Mouse (Mus musculus) liver, embryonic 15.5 days (tissue): ENCODE measurements around the gene Slc37a3. TPM values are rescaled to one million over a fixed set of nuclear protein-coding genes. Genes with fewer than 3 reads are reported as not detected.
"Not testable (repeated sequence)": the region's sequence is repeated elsewhere in the genome, so short reads cannot be mapped to it uniquely, and the experiment has no call there.

Experiments
- ATAC-seq: fragments of 200-750 bp; cut with Nextera tagmentation; 2 replicates; pipeline ENCODE4 v1.8.0; 2017; ENCODE audit warnings: moderate number of reproducible peaks, mild to moderate bottlenecking, moderate library complexity; ENCODE audit not compliant: insufficient read depth
- H3K27ac ChIP-seq: fragments of 300-500 bp; sonication (generic); replicated peaks from 2 replicates; pipeline ENCODE4 v1.5.1; 2015; ENCODE audit warnings: mild to moderate bottlenecking, inconsistent platforms
- H3K27me3 ChIP-seq: fragments of 300-500 bp; sonication (generic); 2 replicates; pipeline ENCODE4 v1.6.1; 2015; ENCODE audit warnings: mild to moderate bottlenecking, inconsistent platforms
- H3K36me3 ChIP-seq: fragments of 300-500 bp; sonication (generic); replicated peaks from 2 replicates; pipeline ENCODE4 v1.6.1; 2015; ENCODE audit warnings: moderate library complexity, mild to moderate bottlenecking, inconsistent platforms
- H3K4me1 ChIP-seq: fragments of 300-500 bp; sonication (generic); replicated peaks from 2 replicates; pipeline ENCODE4 v1.6.1; 2015; ENCODE audit warnings: inconsistent platforms
- H3K4me2 ChIP-seq: fragments of 300-500 bp; sonication (generic); 2 replicates; pipeline ENCODE4 v1.6.1; 2015; ENCODE audit warnings: moderate library complexity, mild to moderate bottlenecking, inconsistent platforms
- H3K4me3 ChIP-seq: fragments of 300-500 bp; sonication (generic); replicated peaks from 2 replicates; pipeline ENCODE4 v1.5.1; 2015; ENCODE audit warnings: mild to moderate bottlenecking, inconsistent platforms
- H3K9ac ChIP-seq: fragments of 300-500 bp; sonication (generic); 2 replicates; pipeline ENCODE4 v1.6.1; 2015; ENCODE audit warnings: moderate library complexity, mild to moderate bottlenecking, inconsistent platforms
- H3K9me3 ChIP-seq: fragments of 300-500 bp; sonication (generic); replicated peaks from 2 replicates; pipeline ENCODE4 v1.6.1; 2016; ENCODE audit warnings: inconsistent platforms
- WGBS: fragments of 180-500 bp; shearing (Covaris S2); methylation state at CpG from one replicate; pipeline ENCODE4 v1.1.7; 2015; ENCODE audit warnings: mixed read lengths; ENCODE audit not compliant: insufficient replicate concordance; 5-methylcytosine and 5-hydroxymethylcytosine counted together
- polyA plus RNA-seq: library from polyadenylated mRNA; unstranded; fragments of >200 nt; fragmentation: Nextera tagmentation; extraction: Ambion mirVana; gene quantifications from 2 replicates; pipeline ENCODE4 v1.2.1, GENCODE M21; 2015

The Slc37a3 gene
- polyA plus RNA-seq = 9.1 and 9.3 TPM in 2 replicates

DNA sequence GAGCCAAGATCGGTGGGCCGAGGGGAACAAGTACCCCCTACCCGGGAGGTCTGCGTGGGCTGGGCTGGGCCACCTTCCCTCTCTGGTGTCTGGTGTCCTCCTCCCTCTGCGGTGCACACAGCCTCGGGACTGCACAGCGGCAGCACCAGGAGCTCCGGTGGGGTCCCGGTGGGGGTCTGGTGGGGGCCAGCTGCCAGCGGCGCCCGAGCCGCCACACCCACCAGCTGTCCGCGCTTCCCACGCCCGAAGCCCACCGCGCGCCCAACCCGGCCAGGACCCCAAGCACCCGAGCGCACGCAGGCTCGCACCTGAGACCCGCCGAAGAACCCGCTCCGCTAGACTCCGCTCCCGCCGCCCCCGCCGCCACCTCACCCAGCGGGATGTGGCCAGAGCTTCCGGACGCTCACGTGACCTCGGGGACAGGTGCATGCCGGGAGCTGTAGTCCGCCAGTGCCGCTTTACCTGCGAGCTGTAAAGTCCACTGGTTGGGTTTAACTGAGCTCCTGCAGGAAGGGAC lies at the start of gene Slc37a3:
Gene Slc37a3, minus strand, starts transcription at position 365 of the 517 bp plus-strand sequence.
- WGBS = under 1% methylated on average over 43 of the region's 43 CpGs
- peak; percentile 78 for ATAC-seq
- peak within 1 kb of the TSS; percentile 45; the same call in 1 of the 2 replicates for H3K27ac ChIP-seq

DNA sequence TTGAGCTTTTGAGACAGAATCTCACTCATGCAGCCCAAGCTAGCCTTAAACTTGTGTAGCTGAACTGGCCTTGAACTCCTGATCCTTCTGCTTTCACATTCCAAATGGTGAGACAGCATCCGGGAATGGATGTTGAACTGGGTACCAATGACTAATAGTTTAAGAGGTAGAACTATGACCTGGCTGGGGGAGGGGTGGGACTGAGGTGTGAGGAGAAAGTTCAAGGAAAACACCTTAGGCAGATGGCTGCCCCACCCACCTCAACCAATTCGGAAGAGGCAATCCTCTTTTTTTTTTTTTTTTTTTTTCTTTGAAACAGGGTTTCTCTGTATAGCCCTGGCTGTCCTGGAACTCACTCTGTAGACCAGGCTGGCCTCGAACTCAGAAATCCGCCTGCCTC lies 49.2 kb upstream of the Slc37a3 start:
- H3K4me1 ChIP-seq = peaks cover 87% of the 10 kb centered on the region
- H3K27me3 ChIP-seq = peaks cover 6% of the 10 kb centered on the region
- peak overlapping the region; percentile 98 for H3K27ac ChIP-seq
- H3K9ac ChIP-seq = no peak overlapping the region
- H3K36me3 ChIP-seq = no peaks in the 10 kb centered on the region
- H3K4me3 ChIP-seq = no peak overlapping the region
- no peak overlapping the region for H3K4me2 ChIP-seq
- no peaks in the 10 kb centered on the region for H3K9me3 ChIP-seq
- no peak for ATAC-seq
- 67% methylated on average over 4 of the region's 4 CpGs for WGBS

More for the DNA sequence above, at the start of gene Slc37a3:
- Histone ChIP-seq H3K27me3 (peaks cover 69% of the 10 kb centered on the region), H3K4me3 (peak within 1 kb of the TSS; percentile 87), H3K4me1 (peaks cover 27% of the 10 kb centered on the region), H3K36me3 (no peaks in the 10 kb centered on the region), H3K9me3 (no peaks in the 10 kb centered on the region), H3K4me2 (peak within 1 kb of the TSS; percentile 97), H3K9ac (peak within 1 kb of the TSS; percentile 81)

DNA sequence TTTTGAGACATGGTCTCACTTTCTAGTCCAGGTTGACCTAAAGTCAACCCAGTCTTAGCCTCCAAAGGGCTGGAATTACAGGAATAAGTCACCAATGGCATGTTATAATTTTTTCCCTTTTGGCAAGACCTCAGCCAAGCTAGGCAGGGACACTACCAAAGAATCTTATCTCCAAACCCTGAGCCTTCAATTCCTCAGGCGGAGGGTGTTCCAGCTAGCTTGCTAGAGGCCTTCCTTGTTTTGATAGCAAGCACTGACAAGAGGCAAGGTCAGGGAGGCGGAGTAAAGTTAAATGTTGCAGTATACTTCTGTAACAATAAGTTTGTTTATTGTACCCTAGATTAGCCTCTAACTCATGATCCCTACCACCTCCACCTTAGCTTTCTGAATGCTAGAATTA lies 47.7 kb upstream of the Slc37a3 start:
- peak overlapping the region; percentile 27 for H3K4me2 ChIP-seq
- ATAC-seq = 0 out of 2 replicates have a peak, but pooled peaks have one; percentile 15
- no peak overlapping the region for H3K9ac ChIP-seq

DNA sequence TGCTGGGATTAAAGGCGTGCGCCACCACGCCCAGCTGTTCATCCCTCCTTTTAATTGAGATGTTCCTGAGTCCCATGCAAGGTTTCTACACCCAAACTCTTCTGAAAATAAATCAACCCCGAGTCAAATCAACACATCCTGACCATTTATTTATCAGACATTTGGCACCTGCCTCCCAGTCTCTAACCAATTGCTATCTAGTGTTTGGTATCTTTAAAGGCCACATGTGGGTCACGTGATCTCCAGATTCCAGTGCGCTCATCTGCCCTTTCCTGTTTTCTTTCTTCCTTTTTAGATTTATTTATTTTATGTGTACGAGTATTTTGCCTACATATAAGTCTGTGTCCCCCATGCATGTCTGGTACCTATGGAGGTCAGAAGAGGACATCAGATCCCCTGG lies 46.2 kb upstream of the Slc37a3 start:
- H3K4me1 ChIP-seq = peaks cover 82% of the 10 kb centered on the region
- WGBS = 45% methylated on average over 7 of the region's 7 CpGs
- H3K4me3 ChIP-seq = 0 out of 2 replicates have a peak overlapping the region, but pooled peaks have one; percentile 0
- H3K27me3 ChIP-seq = peaks cover 13% of the 10 kb centered on the region
- peak overlapping the region; percentile 98 for H3K27ac ChIP-seq
- ATAC-seq = peak; percentile 14
- peak overlapping the region; percentile 0; the same call in 1 of the 2 replicates for H3K9ac ChIP-seq
- no peaks in the 10 kb centered on the region for H3K36me3 ChIP-seq
- peak overlapping the region; percentile 27 for H3K4me2 ChIP-seq
- no peaks in the 10 kb centered on the region for H3K9me3 ChIP-seq

More for the DNA sequence above, 47.7 kb upstream of the Slc37a3 start:
- WGBS = 26% methylated on average over 2 of the region's 2 CpGs
- H3K27ac ChIP-seq = peak overlapping the region; percentile 98
- peaks cover 90% of the 10 kb centered on the region for H3K4me1 ChIP-seq
- H3K4me3 ChIP-seq = no peak overlapping the region
- H3K9me3 ChIP-seq = no peaks in the 10 kb centered on the region
- peaks cover 13% of the 10 kb centered on the region for H3K27me3 ChIP-seq
- no peaks in the 10 kb centered on the region for H3K36me3 ChIP-seq

DNA sequence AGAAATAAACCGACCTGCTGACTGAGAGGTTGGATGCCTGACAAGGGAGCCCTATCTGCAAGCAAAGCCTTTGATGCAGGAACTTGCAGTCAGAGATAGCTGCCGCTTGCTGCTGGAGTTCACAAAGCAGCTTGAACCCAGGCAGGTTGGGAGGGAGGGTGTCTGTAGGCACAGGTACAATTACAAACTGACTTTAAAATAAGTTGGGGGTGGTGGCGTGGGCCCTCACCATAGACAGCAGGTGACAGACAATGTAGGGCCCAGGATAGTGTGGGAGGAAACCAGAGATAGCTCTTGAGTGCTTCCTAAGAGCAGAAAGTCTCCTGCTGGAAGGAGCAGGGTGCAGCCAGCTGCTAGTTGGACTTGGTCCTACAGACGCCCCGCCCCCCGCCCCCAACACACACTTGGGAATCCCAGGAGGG lies 45.7 kb upstream of the Slc37a3 start:
- H3K36me3 ChIP-seq = no peaks in the 10 kb centered on the region
- 0 out of 2 replicates have a peak overlapping the region, but pooled peaks have one; percentile 0 for H3K4me3 ChIP-seq
- H3K4me1 ChIP-seq = peaks cover 81% of the 10 kb centered on the region
- H3K9ac ChIP-seq = peak overlapping the region; percentile 0; the same call in 1 of the 2 replicates
- no peaks in the 10 kb centered on the region for H3K9me3 ChIP-seq
- peak overlapping the region; percentile 98 for H3K27ac ChIP-seq
- peaks cover 16% of the 10 kb centered on the region for H3K27me3 ChIP-seq
- H3K4me2 ChIP-seq = peak overlapping the region; percentile 27
- no peak for ATAC-seq
- 42% methylated on average over 6 of the region's 6 CpGs for WGBS

DNA sequence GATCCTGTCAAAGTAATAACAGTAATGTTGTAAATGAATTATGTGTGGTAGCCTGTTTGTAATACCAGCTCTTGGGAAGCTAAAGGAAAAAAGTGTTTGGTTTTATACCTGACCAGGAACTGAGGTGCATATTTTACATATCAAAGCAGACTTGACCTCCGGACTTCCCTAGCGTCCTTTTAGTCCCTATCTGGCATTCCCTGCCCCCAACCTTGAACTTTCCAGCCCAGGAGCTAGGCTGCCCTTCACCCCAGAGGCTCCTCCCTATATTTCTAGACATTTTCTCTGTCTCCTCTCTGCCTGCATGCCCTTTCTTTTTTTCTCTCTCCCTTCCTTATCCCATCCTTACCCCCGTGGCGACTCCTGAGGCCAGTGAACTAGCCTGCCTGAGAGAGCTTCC lies 43.4 kb upstream of the Slc37a3 start:
- no peak for ATAC-seq
- Histone ChIP-seq H3K4me1 (peaks cover 82% of the 10 kb centered on the region), H3K9me3 (no peaks in the 10 kb centered on the region), H3K27me3 (peaks cover 20% of the 10 kb centered on the region), H3K9ac (peak overlapping the region; percentile 98; the same call in 1 of the 2 replicates), H3K27ac (peak overlapping the region; percentile 98), H3K4me3 (peak overlapping the region; percentile 99), H3K4me2 (peak overlapping the region; percentile 69), H3K36me3 (peaks cover 5% of the 10 kb centered on the region; the same call in 1 of the 2 replicates)
- 44% methylated on average over 4 of the region's 4 CpGs for WGBS

DNA sequence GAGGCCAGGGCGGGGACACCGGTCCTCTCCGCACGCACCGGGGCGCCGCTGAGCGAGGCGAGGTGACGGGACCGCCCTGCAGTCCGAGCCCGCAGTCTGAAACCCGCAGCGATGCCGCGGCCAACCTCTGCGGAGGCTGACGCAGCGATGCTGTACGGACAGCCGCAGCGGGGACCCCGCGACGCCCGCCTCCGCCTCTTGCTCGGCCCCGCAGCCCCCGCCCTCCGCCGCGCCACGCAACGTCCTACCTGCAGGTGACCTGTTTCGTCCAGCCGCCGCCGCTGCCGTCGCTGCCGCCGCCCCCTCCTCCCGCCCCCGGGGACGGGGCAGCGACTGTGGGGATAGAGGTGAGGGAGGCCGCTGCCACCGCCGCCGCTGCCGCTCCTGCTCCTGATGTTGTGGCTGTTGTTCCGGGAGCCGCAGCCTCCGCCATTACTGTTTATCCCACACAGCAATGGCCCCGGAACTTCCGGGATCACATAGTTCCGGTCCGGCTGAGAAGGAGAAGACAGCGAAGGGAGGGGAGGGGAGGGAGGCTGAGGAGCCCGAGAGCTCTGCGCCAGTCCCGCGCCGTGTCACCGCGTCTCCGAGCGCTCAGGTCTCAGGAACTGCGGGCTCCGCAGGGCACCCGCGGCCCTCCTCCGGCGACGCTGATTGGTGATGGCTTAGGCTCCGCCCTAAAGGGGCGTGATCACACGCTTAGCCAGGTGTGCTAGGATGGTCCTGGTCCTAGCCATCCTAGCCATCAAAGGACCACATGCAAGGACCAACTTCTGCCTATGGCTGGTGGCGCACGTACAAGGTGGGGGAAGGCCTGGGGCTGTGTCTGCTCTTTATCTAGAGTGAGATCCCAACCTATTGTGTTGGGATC lies 42.6 kb upstream of the Slc37a3 start, which contains the start of gene Mkrn1:
Gene Mkrn1, minus strand, starts transcription at position 612 of the 871 bp plus-strand sequence.
- WGBS = under 1% methylated on average over 81 of the region's 82 CpGs
- Histone ChIP-seq H3K9me3 (no peaks in the 10 kb centered on the region), H3K4me2 (peak within 1 kb of the TSS; percentile 69), H3K4me1 (peaks cover 75% of the 10 kb centered on the region), H3K36me3 (peaks cover 8% of the 10 kb centered on the region), H3K27me3 (peaks cover 20% of the 10 kb centered on the region), H3K4me3 (peak within 1 kb of the TSS; percentile 99), H3K9ac (peak within 1 kb of the TSS; percentile 98), H3K27ac (peak within 1 kb of the TSS; percentile 98)
- ATAC-seq = peak; percentile 89

DNA sequence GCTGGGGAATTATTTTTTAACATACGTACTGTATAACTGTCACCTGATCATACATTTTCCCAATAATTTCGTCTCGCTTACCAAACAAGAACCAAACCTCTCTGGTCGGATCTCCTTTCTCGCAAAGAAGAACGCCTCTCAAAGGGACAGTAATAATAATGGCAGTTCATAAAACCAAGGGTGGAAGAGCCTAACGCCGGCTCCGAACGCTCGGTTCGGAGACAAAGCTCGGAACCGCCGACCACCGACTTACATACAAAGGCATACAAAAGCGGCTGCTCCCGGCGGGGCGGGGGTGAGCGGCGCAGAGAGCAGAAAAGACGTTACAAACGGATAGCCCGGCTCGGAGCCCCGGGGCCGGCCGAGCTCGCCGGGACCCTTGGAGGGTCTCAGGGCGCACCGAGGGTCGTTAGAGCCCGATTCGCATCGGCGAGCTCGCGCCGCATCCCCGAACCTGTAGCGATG lies 41.9 kb upstream of the Slc37a3 start:
- ATAC-seq = no peak
- Histone ChIP-seq H3K4me3 (peak overlapping the region; percentile 99), H3K27ac (peak overlapping the region; percentile 98), H3K9ac (peak overlapping the region; percentile 98), H3K4me2 (peak overlapping the region; percentile 69), H3K4me1 (peaks cover 71% of the 10 kb centered on the region), H3K9me3 (no peaks in the 10 kb centered on the region), H3K36me3 (peaks cover 12% of the 10 kb centered on the region), H3K27me3 (peaks cover 20% of the 10 kb centered on the region)
- WGBS = under 1% methylated on average over 43 of the region's 43 CpGs

DNA sequence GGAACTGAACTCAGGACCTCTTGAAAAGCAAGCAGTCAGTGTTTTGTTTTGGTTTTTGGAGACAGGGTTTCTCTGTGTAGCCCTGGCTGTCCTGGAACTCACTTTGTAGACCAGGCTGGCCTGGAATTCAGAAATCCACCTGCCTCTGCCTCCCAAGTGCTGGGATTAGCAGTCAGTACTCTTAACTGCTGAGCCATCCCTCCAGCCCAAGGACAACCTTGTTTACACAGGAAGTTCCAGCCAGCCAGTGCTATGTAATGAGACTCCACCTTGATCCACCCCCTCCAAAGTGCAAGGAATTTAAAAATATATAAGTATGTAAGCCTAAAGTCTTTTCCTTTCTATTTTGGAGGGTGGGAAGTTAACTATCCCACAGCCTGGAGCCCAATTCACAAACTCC lies 39.2 kb upstream of the Slc37a3 start:
- peak overlapping the region; percentile 77 for H3K27ac ChIP-seq

DNA sequence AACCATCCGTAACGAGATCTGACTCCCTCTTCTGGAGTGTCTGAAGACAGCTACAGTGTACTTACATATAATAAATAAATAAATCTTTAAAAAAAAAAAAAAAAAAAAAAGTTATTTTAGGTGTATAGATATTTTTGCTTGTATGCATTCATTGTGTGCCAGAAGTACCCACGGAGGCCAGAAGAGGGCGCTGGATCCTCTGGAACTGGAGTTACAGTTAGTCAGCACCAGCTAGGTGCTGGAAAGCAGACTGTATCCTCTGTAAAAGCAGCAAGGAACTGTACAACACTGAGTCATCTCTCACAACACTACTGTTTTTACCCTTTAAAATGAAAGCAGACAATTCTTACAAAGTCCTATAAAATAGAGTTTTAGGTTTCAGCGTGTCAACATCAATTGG lies 38.3 kb upstream of the Slc37a3 start:
- H3K36me3 ChIP-seq = peaks cover 20% of the 10 kb centered on the region
- H3K4me3 ChIP-seq = peak overlapping the region; percentile 99
- H3K9me3 ChIP-seq = no peaks in the 10 kb centered on the region
- peak overlapping the region; percentile 77 for H3K27ac ChIP-seq
- H3K9ac ChIP-seq = no peak overlapping the region
- H3K27me3 ChIP-seq = peaks cover 7% of the 10 kb centered on the region; the same call in 1 of the 2 replicates
- WGBS = 34% methylated on average over 3 of the region's 5 CpGs
- peaks cover 43% of the 10 kb centered on the region for H3K4me1 ChIP-seq
- no peak for ATAC-seq
- peak overlapping the region; percentile 69 for H3K4me2 ChIP-seq

More for the DNA sequence above, 39.2 kb upstream of the Slc37a3 start:
- Histone ChIP-seq H3K4me3 (peak overlapping the region; percentile 99), H3K4me2 (peak overlapping the region; percentile 69), H3K27me3 (peaks cover 13% of the 10 kb centered on the region), H3K36me3 (peaks cover 18% of the 10 kb centered on the region), H3K9ac (peak overlapping the region; percentile 46; the same call in 1 of the 2 replicates), H3K4me1 (peaks cover 50% of the 10 kb centered on the region)
- not testable (repeated sequence) for ATAC-seq, H3K9me3 ChIP-seq

DNA sequence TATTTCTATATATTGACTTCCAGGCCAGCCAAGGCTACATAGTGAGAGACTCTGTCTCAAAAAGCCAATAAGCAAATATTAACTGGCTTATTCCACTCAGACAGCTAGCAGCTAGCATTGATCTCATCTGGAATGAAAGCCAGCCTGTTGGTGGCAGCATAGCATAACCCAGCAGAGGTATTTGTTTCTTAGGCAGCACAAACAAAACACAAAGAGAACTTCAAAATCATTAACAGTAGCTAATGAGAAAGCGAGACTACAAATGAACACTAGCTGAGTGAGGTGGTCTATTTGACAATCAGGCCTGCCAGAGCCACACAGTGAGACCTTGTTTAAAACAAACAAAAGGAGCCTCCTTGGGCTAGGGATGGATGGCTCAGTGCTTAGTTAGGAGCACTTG lies 36.6 kb upstream of the Slc37a3 start:
- Histone ChIP-seq H3K9ac (no peak overlapping the region), H3K9me3 (no peaks in the 10 kb centered on the region), H3K4me2 (no peak overlapping the region), H3K36me3 (peaks cover 36% of the 10 kb centered on the region), H3K27ac (0 out of 2 replicates have a peak overlapping the region, but pooled peaks have one; percentile 10), H3K27me3 (peaks cover 7% of the 10 kb centered on the region; the same call in 1 of the 2 replicates), H3K4me1 (peaks cover 37% of the 10 kb centered on the region), H3K4me3 (no peak overlapping the region)
- ATAC-seq = no peak
- WGBS = 85% methylated on average over 1 of the region's 1 CpGs
